10 mouse cellular contexts compared by ENCODE assay signal in genomic region chr17:63434081-63434480, GRCm38 (mm10).
A peak's percentile ranks its signal among the peaks of the same experiment; 100 is the strongest.
DNase-seq lines count a peak whose midpoint lies in the region; ATAC-seq and TF ChIP-seq lines count a peak whose summit lies in the region.
"Had no signal": no experiment of that assay in that cellular context is flagged by ENCODE, and none has a peak within 500 bp of the region (broad histone marks: within the 10 kb centered on the region; RNA-seq: fewer than 3 reads in every experiment).

No protein-coding gene starts in this region.

- no peak overlapping the region for H3K9ac ChIP-seq in hindbrain, postnatal 0 days (replicated peaks; ENCODE audit: low read length)
- H3K9ac ChIP-seq in midbrain, postnatal 0 days (replicated peaks; ENCODE audit: low read length, poor library complexity, severe bottlenecking), result no peak overlapping the region
- no peak overlapping the region for H3K9ac ChIP-seq in midbrain, embryonic 13.5 days (replicated peaks)
- H3K9ac ChIP-seq in stomach, postnatal 0 days (ENCODE audit: low read length), result no peak overlapping the region

- ATAC-seq in hindbrain, postnatal 0 days, result no peak
- ATAC-seq in midbrain, postnatal 0 days (ENCODE audit: low FRiP score), result no peak
- no peak for ATAC-seq in midbrain, embryonic 13.5 days
- no peak for ATAC-seq in stomach, postnatal 0 days (ENCODE audit: low FRiP score, low TSS enrichment)

- 54% methylated on average over 6 of the region's 6 CpGs for WGBS in hindbrain, postnatal 0 days
- WGBS in hindbrain, embryonic 10.5 days, result 53% methylated on average over 6 of the region's 6 CpGs
- WGBS in midbrain, postnatal 0 days, result 43% methylated on average over 6 of the region's 6 CpGs
- WGBS in midbrain, embryonic 13.5 days, result 44% methylated on average over 6 of the region's 6 CpGs
- 50% methylated on average over 6 of the region's 6 CpGs for WGBS in stomach, postnatal 0 days

- peak; percentile 47 for DNase-seq in adrenal gland, postnatal 14 days
- no peak for DNase-seq in adrenal gland, postnatal 4 days (ENCODE audit: low spot score in 2 of 2)
- peak; percentile 77 for DNase-seq in hindbrain, postnatal 0 days (ENCODE audit: low spot score)
- no peak for DNase-seq in hindbrain, embryonic 10.5 days (ENCODE audit: low spot score)
- peak; percentile 68 for DNase-seq in midbrain, postnatal 0 days (ENCODE audit: low spot score)
- DNase-seq in stomach, postnatal 0 days (ENCODE audit: low spot score), result no peak
- no peak for DNase-seq in B cell, adult 2 months
- DNase-seq: gastrocnemius, postnatal 36 days; layer of hippocampus, adult 9-11 months had no signal

- H3K27me3 ChIP-seq in hindbrain, postnatal 0 days (ENCODE audit: insufficient read depth, low read length), result no peaks in the 10 kb centered on the region
- H3K27me3 ChIP-seq in hindbrain, embryonic 10.5 days (ENCODE audit: insufficient read depth, poor library complexity, severe bottlenecking), result no peaks in the 10 kb centered on the region
- H3K27me3 ChIP-seq in midbrain, postnatal 0 days (ENCODE audit: insufficient read depth, low read length), result no peaks in the 10 kb centered on the region
- no peaks in the 10 kb centered on the region for H3K27me3 ChIP-seq in midbrain, embryonic 13.5 days
- no peaks in the 10 kb centered on the region for H3K27me3 ChIP-seq in stomach, postnatal 0 days (ENCODE audit: control insufficient read depth, insufficient read depth, low read length)

- H3K4me2 ChIP-seq in hindbrain, postnatal 0 days (ENCODE audit: low read depth, low read length), result no peak overlapping the region
- H3K4me2 ChIP-seq in midbrain, postnatal 0 days (ENCODE audit: low read depth, low read length, poor library complexity, severe bottlenecking), result no peak overlapping the region
- H3K4me2 ChIP-seq in midbrain, embryonic 13.5 days (replicated peaks), result no peak overlapping the region
- no peak overlapping the region for H3K4me2 ChIP-seq in stomach, postnatal 0 days (replicated peaks; ENCODE audit: low read depth)

- no peaks in the 10 kb centered on the region for H3K4me1 ChIP-seq in hindbrain, postnatal 0 days (ENCODE audit: insufficient read depth, low read length)
- H3K4me1 ChIP-seq in hindbrain, embryonic 10.5 days (replicated peaks), result 0 out of 2 replicates have a peak, but pooled peaks cover 6% of the 10 kb centered on the region
- no peaks in the 10 kb centered on the region for H3K4me1 ChIP-seq in midbrain, postnatal 0 days (ENCODE audit: insufficient read depth, low read length)
- H3K4me1 ChIP-seq in midbrain, embryonic 13.5 days (replicated peaks), result 0 out of 2 replicates have a peak, but pooled peaks cover 10% of the 10 kb centered on the region
- H3K4me1 ChIP-seq in stomach, postnatal 0 days (replicated peaks; ENCODE audit: control insufficient read depth, insufficient read depth), result no peaks in the 10 kb centered on the region

- TF ChIP-seq CTCF in hindbrain, postnatal 0 days (IDR thresholded peaks at IDR 0.05; ENCODE audit: low read depth), result peak; percentile 62
- TF ChIP-seq CTCF in midbrain, postnatal 0 days (IDR thresholded peaks at IDR 0.05), result peak; percentile 73
- peak; percentile 76 for TF ChIP-seq CTCF in stomach, postnatal 0 days (IDR thresholded peaks at IDR 0.05; ENCODE audit: low read depth)

- no peak for TF ChIP-seq EP300 in stomach, postnatal 0 days (optimal IDR thresholded peaks at IDR 0.05)

- H3K9me3 ChIP-seq in hindbrain, postnatal 0 days (ENCODE audit: low read length), result no peaks in the 10 kb centered on the region
- H3K9me3 ChIP-seq in hindbrain, embryonic 10.5 days, result no peaks in the 10 kb centered on the region
- H3K9me3 ChIP-seq in midbrain, postnatal 0 days (ENCODE audit: low read length), result no peaks in the 10 kb centered on the region
- no peaks in the 10 kb centered on the region for H3K9me3 ChIP-seq in midbrain, embryonic 13.5 days
- H3K9me3 ChIP-seq in stomach, postnatal 0 days (ENCODE audit: control insufficient read depth, low read length), result no peaks in the 10 kb centered on the region

- no peak overlapping the region for H3K27ac ChIP-seq in hindbrain, postnatal 0 days
- no peak overlapping the region for H3K27ac ChIP-seq in hindbrain, embryonic 10.5 days
- no peak overlapping the region for H3K27ac ChIP-seq in midbrain, postnatal 0 days (ENCODE audit: low read depth, low read length)
- no peak overlapping the region for H3K27ac ChIP-seq in midbrain, embryonic 13.5 days
- H3K27ac ChIP-seq in stomach, postnatal 0 days (replicated peaks), result no peak overlapping the region

- no peak overlapping the region for H3K4me3 ChIP-seq in hindbrain, postnatal 0 days (ENCODE audit: low read length)
- H3K4me3 ChIP-seq in hindbrain, embryonic 10.5 days, result no peak overlapping the region
- H3K4me3 ChIP-seq in midbrain, postnatal 0 days (ENCODE audit: low read depth, low read length), result no peak overlapping the region
- H3K4me3 ChIP-seq in midbrain, embryonic 13.5 days (replicated peaks), result no peak overlapping the region
- no peak overlapping the region for H3K4me3 ChIP-seq in stomach, postnatal 0 days (ENCODE audit: low read depth, low read length)

- H3K36me3 ChIP-seq in hindbrain, postnatal 0 days (ENCODE audit: insufficient read depth, low read length), result no peaks in the 10 kb centered on the region
- H3K36me3 ChIP-seq in hindbrain, embryonic 10.5 days, result no peaks in the 10 kb centered on the region
- H3K36me3 ChIP-seq in midbrain, postnatal 0 days (ENCODE audit: insufficient read depth, low read length), result no peaks in the 10 kb centered on the region
- H3K36me3 ChIP-seq in midbrain, embryonic 13.5 days, result no peaks in the 10 kb centered on the region
- no peaks in the 10 kb centered on the region for H3K36me3 ChIP-seq in stomach, postnatal 0 days (ENCODE audit: control insufficient read depth, insufficient read depth, low read length)

Comparison
In these comparisons a context has a peak if more than half of its experiments do, and no peak if none do; other contexts are left out.
1. DNase-seq: peak in adrenal gland, postnatal 14 days (single experiment), hindbrain, postnatal 0 days (single experiment) and midbrain, postnatal 0 days (single experiment); none in adrenal gland, postnatal 4 days (0 of 2), hindbrain, embryonic 10.5 days (single experiment), stomach, postnatal 0 days (single experiment) and B cell, adult 2 months (0 of 2).
2. Peak in every context shown above with its lines, with median percentiles within 50 percentile points of each other: CTCF ChIP-seq.